Mouse (Mus musculus): ENCODE data around the gene Hif3a.
"Not testable (repeated sequence)": the region's sequence is repeated elsewhere in the genome, so short reads cannot be mapped to it uniquely, and the experiment has no call there.

The Hif3a gene

DNA sequence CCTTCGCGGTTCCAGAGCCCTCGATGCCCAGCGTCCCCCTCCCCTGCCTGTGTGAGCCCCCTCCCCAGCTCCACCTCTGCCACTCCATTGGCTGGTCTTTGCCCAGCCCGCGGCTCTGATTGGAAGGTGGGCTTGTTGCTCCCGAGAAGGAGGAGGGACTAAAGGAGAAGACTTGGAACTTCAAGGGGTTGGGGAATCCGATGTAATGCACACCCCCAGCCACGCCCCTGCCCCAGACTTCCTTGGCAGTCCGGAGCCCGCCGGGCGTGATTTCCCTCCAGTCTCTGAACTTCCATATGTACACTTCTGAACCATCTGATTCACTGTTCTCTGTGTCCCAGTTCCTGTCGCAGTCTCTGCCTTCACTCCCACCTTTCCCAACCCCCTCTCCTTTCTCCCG is at the start of gene Hif3a:
TSS of gene Hif3a (minus strand) at position 39 of the 400 bp plus-strand sequence.
- in situ Hi-C loops (cut with MboI; ENCODE audit: low sequenced_read_pairs) = no loop called here

GRCm38 (mm10) chr7:17101631-17102030 is 39.4 kb upstream of the Hif3a start:
- in situ Hi-C loops (cut with MboI; ENCODE audit: low sequenced_read_pairs) = not testable (repeated sequence)

DNA sequence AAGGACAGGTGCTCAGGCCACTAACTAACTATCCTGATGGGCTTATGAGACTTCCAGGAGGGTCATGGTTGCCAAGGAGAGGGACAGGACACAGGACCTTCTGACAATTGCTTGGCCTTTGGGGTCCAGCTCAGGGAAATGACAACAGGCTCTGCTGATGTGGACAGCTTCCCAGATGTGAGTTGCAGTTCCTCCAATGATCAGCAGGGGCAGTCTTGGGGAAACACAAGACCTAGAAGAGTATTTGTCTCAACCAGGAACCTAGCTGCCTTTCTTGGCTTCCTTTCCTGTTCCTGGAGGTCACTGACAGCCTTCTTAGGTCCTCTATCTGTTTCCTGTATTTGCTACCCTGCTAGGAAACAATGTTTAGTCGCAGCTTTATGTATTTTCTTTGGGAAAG is 29.1 kb upstream of the Hif3a start:
- in situ Hi-C loops (cut with MboI; ENCODE audit: low sequenced_read_pairs) = no loop called here

GRCm38 (mm10) chr7:17090058-17090585 is 27.9 kb upstream of the Hif3a start:
- in situ Hi-C loops (cut with MboI; ENCODE audit: low sequenced_read_pairs) = no loop called here

- in situ Hi-C loops (cut with MboI; ENCODE audit: low sequenced_read_pairs) = no loop called here
Observed at GRCm38 (mm10) chr7:17087731-17088130, 25.5 kb upstream of the Hif3a start.

DNA sequence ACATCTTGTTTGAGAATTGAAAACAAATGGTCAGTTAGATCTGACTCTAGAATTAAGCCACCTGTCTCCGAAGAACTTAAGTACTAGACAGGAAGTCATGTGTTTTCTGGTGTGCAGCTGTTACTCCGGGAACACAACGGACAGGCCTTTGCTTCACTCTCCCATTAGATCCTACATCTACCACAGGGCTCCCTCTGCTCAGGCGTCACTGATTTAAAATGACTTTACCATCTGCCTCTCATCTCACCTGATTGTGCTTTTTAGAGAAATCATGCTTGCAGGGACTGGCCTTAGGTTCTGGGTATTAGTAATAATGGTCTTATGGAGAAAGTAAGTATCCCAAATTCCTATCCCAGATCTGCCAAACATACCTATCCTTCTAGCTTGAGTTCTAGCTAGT is 20.5 kb upstream of the Hif3a start:
- in situ Hi-C loops (cut with MboI; ENCODE audit: low sequenced_read_pairs) = no loop called here

GRCm38 (mm10) chr7:17078076-17078654 is 15.9 kb upstream of the Hif3a start:
- in situ Hi-C loops (cut with MboI; ENCODE audit: low sequenced_read_pairs) = no loop called here

DNA sequence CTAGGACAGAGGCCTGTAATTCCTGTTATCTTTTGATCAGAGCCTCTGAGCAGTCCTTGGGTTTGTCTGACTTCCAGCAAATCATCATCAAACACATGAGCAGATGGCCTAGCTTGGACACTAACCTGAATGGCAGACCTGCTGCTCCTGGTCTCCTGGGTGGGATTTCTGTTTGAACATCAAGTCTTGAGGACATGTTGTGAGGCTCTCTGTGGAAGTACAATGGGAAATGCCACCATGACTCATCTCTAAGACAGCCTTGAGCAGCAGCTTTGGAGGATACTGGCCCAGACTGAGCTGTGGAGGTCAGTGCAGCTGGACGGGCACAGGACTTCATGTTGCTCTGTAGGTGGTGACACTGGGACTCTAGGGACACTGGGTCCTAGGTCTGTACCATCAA is 14.3 kb upstream of the Hif3a start:
- in situ Hi-C loops (cut with MboI; ENCODE audit: low sequenced_read_pairs) = no loop called here

GRCm38 (mm10) chr7:17073904-17074615 is 11.8 kb upstream of the Hif3a start, which contains the start of gene Psg16:
Psg16 (plus strand) TSS chr7:17074040.
- in situ Hi-C loops (cut with MboI; ENCODE audit: low sequenced_read_pairs) = no loop called here

GRCm38 (mm10) chr7:17073513-17073903 is 11.3 kb upstream of the Hif3a start:
- in situ Hi-C loops (cut with MboI; ENCODE audit: low sequenced_read_pairs) = no loop called here

DNA sequence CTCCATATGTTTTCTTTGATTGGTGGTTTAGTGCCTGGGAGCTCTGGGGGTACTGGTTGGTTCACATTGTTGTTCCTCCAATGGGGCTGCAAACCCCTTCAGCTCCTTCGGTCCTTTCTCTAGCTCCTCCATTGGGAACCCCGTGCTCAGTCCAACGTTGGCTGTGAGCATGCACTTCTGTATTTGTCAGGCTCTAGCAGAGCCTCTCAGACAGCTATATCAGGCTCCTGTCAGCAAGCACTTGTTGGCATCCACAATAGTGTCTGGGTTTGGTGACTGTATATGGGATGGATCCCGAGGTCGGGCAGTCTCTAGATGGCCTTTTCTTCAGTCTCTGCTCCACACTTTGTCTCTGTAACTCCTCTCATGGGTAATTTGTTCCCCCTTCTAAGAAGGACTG is 5.4 kb upstream of the Hif3a start:
- in situ Hi-C loops (cut with MboI; ENCODE audit: low sequenced_read_pairs) = loop anchor here (5.0 kb wide), 1 partner anchor 55 kb away; no protein-coding TSS in a partner anchor

DNA sequence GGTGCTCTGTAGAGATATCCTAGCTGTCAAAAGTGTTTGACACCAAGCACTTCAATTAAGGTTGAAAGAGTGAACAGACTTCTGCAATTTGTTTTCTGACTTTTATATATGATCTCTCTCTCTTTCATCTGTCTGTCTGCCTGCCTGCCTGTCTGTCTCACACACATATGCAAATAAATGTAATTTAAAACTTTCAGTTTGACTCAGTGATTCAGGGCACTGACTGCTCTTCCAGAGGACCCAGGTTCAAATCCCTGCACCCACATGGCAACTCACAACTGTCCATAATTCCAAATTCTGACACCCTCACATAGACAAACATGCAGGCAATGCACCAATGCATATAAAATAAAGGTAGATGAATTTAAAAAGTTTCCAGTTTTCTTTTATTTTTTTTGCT is 4.8 kb upstream of the Hif3a start:
- in situ Hi-C loops (cut with MboI; ENCODE audit: low sequenced_read_pairs) = loop anchor here (5.0 kb wide), 1 partner anchor 55 kb away; no protein-coding TSS in a partner anchor

DNA sequence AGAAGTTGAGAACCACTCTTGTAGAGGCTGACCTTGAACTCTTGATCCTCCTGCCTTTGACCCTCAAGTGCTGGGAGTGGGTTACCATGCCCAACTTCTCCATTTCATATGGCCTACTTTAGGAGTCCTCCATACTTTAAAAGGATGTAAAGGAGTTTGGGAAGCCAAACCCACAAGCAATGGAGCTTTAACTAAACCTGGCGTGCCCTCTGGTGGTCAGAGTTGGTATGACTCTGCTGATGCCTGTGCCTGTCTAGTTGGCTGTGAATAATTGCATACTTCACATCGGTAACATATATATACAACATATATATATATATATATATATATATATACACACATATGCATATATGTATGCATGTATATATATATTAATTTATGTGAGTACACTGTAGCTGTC is 4.2 kb upstream of the Hif3a start:
- in situ Hi-C loops (cut with MboI; ENCODE audit: low sequenced_read_pairs) = loop anchor here (5.0 kb wide), 1 partner anchor 54 kb away; no protein-coding TSS in a partner anchor

GRCm38 (mm10) chr7:17065620-17066019 is 3.4 kb upstream of the Hif3a start:
- in situ Hi-C loops (cut with MboI; ENCODE audit: low sequenced_read_pairs) = loop anchor here (5.0 kb wide), 1 partner anchor 53 kb away; no protein-coding TSS in a partner anchor

GRCm38 (mm10) chr7:17062845-17063244 is 618 bp upstream of the Hif3a start:
- in situ Hi-C loops (cut with MboI; ENCODE audit: low sequenced_read_pairs) = no loop called here

DNA sequence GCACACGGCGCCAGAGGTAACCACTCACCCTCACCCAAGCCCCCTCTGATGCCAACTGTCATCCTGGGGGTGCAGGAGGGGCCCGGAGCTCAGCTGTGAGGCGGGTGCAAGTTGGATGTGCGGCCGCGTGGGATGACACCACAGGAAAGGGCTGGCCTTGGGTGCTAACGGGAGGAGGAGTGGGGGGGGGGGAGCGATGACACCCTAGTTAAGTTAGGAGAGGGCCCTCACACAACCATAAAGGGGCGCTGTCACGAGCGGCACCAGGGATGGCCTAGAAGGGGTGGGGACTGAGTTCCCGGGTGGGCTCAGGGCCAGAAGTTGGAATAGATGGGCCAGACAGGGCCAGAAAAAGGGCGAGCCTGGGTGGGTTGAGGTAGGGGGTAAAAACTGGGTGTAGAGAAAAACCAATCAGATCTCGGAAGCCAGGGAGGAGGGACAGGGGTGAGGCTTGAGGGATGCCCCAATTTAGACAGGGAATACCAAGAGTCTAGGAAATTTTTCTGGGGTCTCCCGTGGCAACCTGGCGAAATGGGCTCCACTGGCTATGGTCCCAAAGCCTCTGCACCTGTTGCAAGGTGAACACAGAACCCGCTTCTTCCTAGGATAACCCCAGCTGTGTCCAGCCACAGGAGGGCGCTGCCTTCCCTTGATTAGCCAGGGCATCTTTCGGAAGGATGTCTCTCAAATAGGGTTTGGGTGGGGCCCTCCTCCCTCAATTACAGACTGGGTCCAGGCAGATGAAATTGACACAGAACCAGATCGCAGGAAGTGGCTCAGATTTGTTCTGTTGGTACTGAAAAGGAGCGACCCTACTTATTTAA is 1.2 kb downstream of the Hif3a start:
- in situ Hi-C loops (cut with MboI; ENCODE audit: low sequenced_read_pairs) = no loop called here

DNA sequence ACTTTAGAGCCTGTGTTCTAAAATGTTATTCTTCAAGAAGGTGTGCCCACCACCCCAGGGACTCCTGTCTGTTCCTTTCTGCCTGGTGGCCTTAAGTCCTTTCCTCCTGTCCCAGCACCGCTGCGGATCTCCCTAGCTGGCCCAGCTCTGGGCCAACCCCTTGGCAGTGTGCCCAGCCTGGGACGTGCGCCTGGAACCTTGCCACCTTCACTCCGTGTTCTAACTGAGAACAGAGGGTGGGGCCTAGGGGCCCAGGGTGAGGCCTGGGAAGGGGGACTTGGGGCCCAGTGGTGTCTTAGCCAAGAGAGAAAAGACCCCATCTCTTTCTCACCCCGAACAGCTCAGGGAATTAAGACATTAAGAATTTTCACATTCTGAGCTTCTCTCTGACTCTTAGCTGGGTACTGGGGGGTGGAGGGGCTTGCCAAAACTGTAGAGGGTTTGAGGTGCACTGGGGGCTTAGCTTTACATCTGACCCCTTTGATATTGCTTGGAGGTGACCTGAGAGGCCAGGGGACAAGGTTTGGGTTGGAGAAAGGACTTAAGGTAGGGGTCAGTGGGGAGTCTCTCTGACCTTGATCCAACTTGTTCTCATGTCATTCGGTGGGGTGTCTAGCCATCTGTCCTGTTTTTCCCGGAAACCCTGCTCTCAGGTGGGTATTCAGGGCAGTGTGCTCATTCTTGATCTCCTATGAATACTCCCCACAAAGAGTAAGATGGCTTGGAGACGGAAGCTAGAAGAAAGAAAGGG is 2.0 kb downstream of the Hif3a start:
- in situ Hi-C loops (cut with MboI; ENCODE audit: low sequenced_read_pairs) = no loop called here

DNA sequence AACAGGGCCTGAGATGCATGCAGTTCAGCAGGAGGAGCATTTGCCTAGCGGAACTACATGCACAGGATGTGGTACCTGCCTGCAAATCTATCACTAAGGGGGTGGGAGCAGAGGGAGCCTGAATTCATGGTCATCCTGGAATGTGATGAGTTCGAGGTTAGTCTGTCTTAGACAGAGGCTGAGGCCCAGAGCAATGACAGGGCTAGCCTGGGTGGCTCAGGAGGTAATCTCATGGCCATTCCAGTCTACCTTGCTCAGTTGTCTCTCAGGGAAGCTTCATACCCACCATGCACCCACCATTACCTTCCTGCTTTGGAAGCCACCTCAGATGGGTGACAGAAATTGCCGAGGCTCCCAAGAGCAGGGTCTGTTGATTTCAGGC is 2.8 kb downstream of the Hif3a start:
- in situ Hi-C loops (cut with MboI; ENCODE audit: low sequenced_read_pairs) = loop anchor here (10.0 kb wide), 1 partner anchor 125 kb away; no protein-coding TSS in a partner anchor

DNA sequence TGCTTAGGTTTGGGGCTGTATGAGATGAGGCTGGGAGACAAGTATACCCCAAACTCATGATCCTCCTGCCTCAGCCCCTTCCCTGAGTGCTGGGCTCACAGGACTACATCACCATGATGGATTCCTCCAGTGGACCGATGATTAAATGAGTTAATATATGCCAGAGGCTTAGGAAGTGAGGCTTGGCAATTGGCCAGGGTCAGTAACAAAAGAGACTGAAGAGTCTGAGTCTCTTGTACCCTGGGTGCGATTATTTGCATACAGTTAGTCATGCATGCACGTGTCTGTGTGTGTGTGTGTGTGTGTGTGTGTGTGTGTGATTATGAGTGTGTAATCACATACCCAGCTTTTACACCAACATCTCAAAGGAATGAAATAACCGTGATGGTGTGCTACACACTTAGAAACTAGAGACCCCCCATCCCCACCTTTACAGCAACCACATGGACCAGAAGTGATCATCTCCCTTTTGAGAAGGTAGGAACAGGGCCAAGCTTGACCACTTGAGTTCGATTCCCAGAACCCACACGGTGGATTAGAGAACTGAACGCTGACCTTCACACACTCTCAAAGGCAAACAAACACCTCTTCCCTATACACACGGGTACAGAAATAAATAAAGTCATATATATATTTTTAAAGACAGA is 3.3 kb downstream of the Hif3a start:
- in situ Hi-C loops (cut with MboI; ENCODE audit: low sequenced_read_pairs) = loop anchor here (10.0 kb wide), 1 partner anchor 124 kb away; no protein-coding TSS in a partner anchor

Data from CH12F3 (cell line).